Mouse (Mus musculus) heart, postnatal 4 days (tissue): ENCODE data around the gene Col27a1. TPM values are rescaled to one million over a fixed set of nuclear protein-coding genes. Genes with fewer than 3 reads are reported as not detected.

ENCODE experiments used
- DNase-seq: peaks from one replicate; pipeline ENCODE4 v3.0.0; 2021
- total RNA-seq, 2 experiments: library from RNA; stranded (reverse); gene quantifications; 2 replicates each; pipeline ENCODE4 v1.2.3; 2021

The Col27a1 gene
- total RNA-seq, 2 experiments from 2014 or later = 6.5 TPM

GRCm38 (mm10) chr4:63311426-63311825 lies 97.6 kb downstream of the Col27a1 start:
- DNase-seq = no peak

DNA sequence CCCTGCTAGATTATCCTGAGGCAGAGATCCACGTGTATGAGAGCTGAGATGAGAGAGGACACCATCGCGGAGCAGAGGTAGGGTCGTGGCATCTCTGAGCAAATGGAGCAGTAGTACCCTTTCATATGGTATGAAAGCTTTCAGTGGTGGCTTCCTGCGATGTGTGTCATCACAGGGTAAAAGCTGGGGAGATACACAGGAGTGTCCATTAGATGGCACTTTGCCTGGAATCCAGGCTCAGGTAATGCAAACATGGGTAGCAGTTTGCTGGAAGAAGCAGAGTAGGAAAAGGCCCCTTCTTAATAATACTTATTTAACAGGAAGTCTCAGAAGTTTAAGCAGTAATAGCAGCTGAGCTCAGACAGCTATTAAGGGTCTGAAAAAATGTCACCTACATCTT lies 100.3 kb downstream of the Col27a1 start:
- DNase-seq = no peak

DNA sequence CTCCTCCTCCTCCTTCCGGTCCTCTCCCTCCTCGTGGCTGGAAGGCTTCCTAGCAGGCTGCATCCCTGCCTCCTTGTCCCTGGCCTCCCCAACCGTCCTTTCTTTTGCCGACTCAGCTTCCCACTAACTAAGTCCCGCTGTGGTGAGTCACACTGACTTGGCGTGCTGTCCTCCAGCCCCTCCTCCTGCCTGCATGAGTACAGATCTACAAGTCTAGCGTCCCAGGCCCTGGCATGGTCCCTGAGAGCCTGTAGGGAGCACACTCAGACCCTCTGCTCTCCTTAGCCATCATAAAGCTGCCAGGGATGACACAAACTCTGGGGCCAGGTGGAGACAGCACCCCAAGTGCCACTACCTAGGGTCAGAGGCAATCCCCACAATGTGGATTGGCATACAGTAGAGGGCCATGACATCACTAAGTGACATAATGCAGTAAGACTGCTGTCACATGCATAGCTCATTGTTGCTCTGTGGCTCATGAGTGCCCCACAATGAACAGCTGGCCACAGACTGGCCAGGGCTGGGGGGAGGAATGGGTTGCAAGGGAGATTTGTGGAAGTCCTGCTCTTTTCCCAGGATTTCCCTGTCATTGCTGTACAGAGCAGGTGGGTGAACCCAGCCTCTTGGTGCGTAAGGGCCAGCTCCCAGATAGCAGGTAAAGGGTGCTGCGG lies 102.4 kb downstream of the Col27a1 start:
- DNase-seq = peak; percentile 65

- DNase-seq = peak; percentile 88
These were observed 105.8 kb downstream of the Col27a1 start for GRCm38 (mm10) chr4:63319566-63319965.

GRCm38 (mm10) chr4:63323275-63323815 lies 109.5 kb downstream of the Col27a1 start:
- DNase-seq = no peak

DNA sequence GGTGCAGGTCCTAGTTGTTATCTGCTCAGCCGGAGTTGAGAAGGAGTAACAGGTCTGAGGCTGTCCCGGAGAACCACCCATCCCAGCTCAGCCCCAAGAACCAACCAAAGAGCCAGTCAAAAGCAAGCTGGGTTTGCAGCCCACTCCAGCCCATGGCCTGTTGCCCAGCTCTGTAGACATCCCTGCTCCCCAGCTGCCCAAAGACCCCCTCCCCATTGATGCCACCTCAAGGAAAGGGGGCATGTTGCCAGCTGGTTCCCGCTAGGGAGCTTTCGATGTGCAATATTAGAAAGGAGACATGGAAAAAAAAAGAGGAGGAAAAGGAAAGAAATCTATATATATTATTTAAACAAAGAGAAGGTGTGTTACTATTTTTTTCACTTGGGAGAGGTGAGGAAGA lies 119.6 kb downstream of the Col27a1 start:
- no peak for DNase-seq

DNA sequence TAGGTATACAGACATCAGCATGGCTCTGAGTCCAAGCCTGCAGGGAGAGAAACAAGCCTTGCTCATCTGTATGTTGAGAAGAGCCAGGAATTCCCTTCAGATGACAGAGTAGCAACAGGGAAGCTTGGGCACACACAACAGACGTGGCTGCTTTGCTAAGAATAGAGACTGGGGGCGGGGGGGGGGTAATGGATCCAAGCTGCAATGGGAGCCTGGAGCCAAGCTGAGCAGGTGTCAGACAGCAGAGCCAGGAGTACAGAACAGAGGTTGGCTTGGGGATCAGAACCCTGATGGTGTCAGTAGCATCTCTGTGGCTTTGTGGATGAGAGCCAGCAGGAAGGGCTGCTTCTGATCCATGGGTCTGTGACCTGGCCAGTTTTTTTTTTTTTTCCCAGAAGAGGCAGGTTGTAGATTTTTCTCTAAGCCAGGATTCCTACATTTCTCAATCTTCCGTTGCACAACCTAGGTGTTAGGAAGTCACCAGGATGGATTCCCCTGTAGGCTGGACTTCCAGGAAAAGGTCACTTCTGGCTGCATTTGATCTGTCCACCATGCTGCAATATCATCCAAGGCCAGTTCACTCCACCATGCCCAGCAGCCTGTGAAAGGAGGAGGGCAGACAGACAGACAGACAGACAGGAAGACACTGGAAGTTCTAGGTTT lies 124.7 kb downstream of the Col27a1 start:
- DNase-seq = no peak

- no peak for DNase-seq
These were observed 128.7 kb downstream of the Col27a1 start for GRCm38 (mm10) chr4:63342491-63342890.

DNA sequence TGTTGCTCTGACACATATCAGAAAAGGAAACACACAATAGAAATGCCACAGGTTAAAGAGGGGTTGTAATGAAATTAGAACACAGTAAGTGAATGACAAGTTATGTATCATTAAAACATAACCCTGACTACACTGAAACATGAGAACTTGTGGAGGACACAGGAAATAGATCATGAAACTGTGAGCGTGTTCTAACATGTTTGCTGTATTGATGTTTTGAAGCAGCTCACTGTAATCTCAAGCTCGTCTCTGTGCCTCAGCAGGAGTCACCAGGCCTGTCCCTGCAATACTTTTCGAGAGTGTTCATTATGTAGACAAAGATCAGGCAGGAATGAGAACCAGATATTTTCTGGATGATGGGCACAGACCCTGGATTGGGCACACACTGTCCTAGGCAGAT lies 129.8 kb downstream of the Col27a1 start:
- no peak for DNase-seq

DNA sequence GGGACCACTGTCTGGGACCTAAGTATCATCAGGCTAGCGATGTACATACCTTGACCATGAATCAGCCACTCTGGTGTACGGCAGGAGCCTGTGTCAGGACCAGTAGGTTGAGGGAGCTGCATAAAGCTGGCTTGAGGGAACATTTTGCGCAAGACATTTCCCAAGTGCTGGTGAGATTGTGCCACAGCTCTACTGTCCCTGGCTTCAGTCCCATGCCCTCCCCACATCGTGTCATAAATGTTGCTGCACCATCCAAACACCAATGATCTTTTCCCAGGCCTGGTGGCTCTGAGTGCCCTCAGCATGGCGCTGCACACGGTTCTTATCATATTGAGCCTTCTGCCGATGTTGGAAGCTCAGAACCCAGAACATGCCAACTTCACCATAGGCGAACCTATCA lies 130.5 kb downstream of the Col27a1 start, which contains the start of gene Orm1:
Gene Orm1, plus strand, starts transcription at position 266 of the 400 bp plus-strand sequence.
- no peak for DNase-seq

DNA sequence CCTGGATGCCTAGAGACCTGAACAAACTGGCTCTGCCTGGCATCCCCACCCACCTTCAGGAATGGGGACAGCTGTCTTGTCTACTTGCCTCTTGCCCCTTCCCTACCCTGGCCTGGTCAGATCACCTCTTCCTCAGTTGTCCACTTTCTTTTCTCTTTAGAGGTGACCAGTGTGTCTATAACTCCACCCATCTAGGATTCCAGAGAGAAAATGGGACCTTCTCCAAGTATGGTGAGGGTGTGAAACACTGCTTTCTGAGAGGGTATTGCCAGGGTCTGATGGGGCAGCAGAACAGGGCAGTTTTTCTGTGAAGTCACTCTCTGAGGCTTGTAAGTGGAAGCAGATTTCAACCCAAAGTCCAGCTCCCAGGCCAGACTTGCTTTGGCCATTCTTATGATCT lies 131.5 kb downstream of the Col27a1 start:
- no peak for DNase-seq

- DNase-seq = no peak
These were observed 132.9 kb downstream of the Col27a1 start for GRCm38 (mm10) chr4:63346659-63347058.

GRCm38 (mm10) chr4:63348524-63348923 lies 134.7 kb downstream of the Col27a1 start:
- DNase-seq = no peak

GRCm38 (mm10) chr4:63355877-63356665 lies 142.3 kb downstream of the Col27a1 start, which contains the start of gene Orm3:
Gene Orm3, plus strand, starts transcription at chr4:63356162.
- peak; percentile 46 for DNase-seq

- DNase-seq = no peak
These were observed 143.3 kb downstream of the Col27a1 start for GRCm38 (mm10) chr4:63356981-63357570.

DNA sequence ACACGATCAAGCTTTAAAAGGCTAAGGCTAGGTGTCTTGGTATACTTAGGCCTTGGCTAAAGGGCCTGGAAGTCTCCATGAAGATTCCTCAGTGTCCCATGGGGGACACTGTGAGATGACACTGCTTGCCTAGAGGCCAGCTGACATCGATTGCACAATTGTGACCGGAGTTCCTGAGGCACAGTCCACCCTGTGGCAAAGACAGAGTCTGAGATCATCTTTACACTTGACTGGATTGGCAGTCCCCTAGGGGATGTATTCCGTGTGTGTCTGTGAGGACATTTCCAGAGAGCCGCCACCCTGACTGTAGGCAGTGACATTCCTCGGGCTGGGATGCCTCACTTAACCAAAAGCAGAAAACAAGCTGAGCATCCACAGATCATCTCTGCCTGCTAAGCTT lies 146.1 kb downstream of the Col27a1 start:
- DNase-seq = no peak

- DNase-seq = peak; percentile 18
These were observed 148.3 kb downstream of the Col27a1 start, which contains the start of gene Orm2 for GRCm38 (mm10) chr4:63362150-63362549. Gene Orm2, plus strand, starts transcription at chr4:63362449.

DNA sequence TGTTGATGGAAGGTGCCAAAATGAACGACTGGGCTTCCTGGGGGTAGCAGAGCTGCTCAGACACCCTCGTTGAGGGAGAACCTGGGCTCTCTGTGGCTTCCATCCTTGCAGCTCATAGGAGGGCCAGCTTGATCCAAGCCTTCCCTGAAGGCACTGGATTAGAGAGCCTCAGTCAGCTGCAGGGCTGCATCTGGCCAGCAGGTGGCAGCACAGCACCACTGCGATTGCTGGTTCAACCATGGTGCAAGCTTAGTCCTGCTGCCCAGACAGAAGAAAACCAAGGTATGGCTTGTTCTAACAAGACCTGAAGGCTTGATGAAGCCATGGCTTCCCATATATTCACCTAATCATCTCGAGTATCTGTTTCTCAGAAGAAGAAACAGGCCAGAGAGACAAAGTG lies 154.8 kb downstream of the Col27a1 start:
- peak; percentile 94 for DNase-seq

DNA sequence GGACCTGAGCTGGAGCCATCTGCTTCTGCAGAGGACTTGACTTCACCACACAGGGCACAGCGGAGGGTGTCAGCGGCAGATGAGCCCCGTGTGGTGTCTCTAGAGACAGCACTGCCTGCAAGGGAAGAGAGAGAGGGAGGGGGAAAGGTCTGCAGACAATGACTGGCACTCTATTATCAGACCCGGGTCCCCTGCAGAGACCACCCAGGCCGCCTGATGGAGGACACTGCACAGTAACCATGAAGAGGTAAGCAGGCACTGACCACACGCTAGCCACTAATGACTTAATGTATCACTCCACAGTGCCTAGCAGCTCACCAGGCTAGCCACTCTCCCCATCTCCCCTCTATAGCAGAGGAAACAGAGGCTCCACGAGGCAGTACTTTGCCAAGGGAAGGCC lies 157.1 kb downstream of the Col27a1 start:
- DNase-seq = no peak

- DNase-seq = peak; percentile 47
These were observed 158.1 kb downstream of the Col27a1 start for GRCm38 (mm10) chr4:63371890-63372289.

DNA sequence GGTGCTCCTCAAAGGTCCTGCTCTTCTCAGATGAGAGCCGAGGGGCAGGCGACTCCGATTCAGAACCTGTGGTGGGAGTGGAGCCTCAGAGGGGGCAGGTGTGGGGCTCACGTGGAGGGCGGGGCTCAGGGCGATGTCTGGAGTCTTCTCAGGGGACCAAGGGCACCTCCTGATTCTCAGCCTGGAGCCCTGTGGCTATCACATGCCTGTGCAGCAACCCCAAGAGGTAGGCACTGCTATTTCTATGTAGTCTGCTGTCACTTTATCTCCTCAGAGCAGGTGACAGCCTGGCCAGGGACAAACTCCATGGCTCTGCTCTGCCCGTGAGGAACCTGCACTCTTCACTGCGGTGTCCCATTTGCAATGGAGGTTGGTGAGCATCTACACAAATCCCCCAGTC lies 159.6 kb downstream of the Col27a1 start:
- no peak for DNase-seq

DNA sequence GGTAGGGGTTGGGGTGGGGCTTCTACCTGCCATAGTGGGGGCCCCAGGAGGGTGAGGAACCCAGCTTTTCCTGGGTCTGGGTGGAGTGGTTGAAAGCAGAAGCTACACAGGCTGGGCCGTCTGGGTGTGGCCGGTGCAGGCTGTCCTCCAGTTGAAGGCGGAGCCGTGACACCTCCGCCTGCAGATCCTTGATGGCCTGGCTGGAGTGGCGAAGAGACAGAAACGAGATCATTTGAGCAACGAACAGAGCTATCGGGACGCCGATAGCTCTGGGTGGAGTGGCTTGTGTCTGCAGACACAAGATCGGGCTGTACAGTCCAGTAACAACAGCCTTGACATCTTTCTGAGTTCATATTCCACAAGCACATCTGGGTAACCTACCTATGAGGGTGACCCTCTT lies 160.5 kb downstream of the Col27a1 start:
- DNase-seq = no peak

DNA sequence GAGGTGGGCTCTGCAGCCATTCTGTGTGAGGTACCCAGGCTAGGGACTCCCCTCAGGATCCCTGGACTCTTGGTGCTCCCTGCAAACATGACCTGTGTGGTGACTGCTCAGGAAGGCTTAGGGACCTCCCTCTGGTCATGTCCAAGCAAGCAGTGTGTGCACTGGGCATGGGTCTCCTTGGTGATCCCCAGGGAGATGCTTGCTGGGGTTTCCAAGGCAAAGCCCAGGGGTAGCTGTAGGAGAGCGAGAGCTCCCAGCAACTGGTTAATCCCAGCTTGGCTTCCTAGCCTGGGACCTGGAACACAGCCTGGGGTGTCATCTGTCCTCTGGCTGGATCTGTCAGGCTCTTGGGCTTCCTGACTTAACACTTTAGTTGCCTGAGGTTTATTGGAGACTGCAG lies 161.6 kb downstream of the Col27a1 start:
- peak; percentile 66 for DNase-seq
